ENCODE assay signal across 8 mouse cellular contexts in genomic region chr8:122568109-122568504, GRCm38 (mm10). TPM values are rescaled to one million over a fixed set of nuclear protein-coding genes. Genes with fewer than 3 reads are reported as not detected.
DNase-seq lines count a peak whose midpoint lies in the region; ATAC-seq and TF ChIP-seq lines count a peak whose summit lies in the region.

No protein-coding gene starts in this region.

- TF ChIP-seq EP300 in lung, postnatal 0 days (IDR thresholded peaks at IDR 0.05): no peak

- H3K27me3 ChIP-seq in forebrain, embryonic 14.5 days (replicated peaks; ENCODE audit: control insufficient read depth, insufficient read depth, low read length): no peaks in the 10 kb centered on the region
- no peaks in the 10 kb centered on the region for H3K27me3 ChIP-seq in lung, postnatal 0 days (replicated peaks; ENCODE audit: insufficient read depth, low read length)

- no peak for TF ChIP-seq CTCF in lung, postnatal 0 days (IDR thresholded peaks at IDR 0.05)

- H3K4me2 ChIP-seq in forebrain, embryonic 14.5 days (ENCODE audit: low read length): peak overlapping the region; percentile 89
- H3K4me2 ChIP-seq in lung, postnatal 0 days (replicated peaks; ENCODE audit: low read depth, low read length): peak overlapping the region; percentile 83

- H3K9me3 ChIP-seq in forebrain, embryonic 14.5 days (replicated peaks; ENCODE audit: control insufficient read depth, low read length): no peaks in the 10 kb centered on the region
- H3K9me3 ChIP-seq in lung, postnatal 0 days (ENCODE audit: low read length): no peaks in the 10 kb centered on the region

- peak overlapping the region; percentile 84 for H3K9ac ChIP-seq in forebrain, embryonic 14.5 days (ENCODE audit: low read length)
- peak overlapping the region; percentile 73 for H3K9ac ChIP-seq in lung, postnatal 0 days (replicated peaks; ENCODE audit: low read depth)

- ATAC-seq in forebrain, embryonic 14.5 days: peak; percentile 57; the same call in 1 of the 2 replicates
- ATAC-seq in lung, postnatal 0 days: peak; percentile 18

- WGBS in forebrain, embryonic 14.5 days: under 1% methylated on average over 34 of the region's 34 CpGs
- WGBS in lung, postnatal 0 days: under 1% methylated on average over 30 of the region's 34 CpGs

- H3K4me1 ChIP-seq in forebrain, embryonic 14.5 days (ENCODE audit: control insufficient read depth, insufficient read depth, low read length): peaks cover 13% of the 10 kb centered on the region
- H3K4me1 ChIP-seq in lung, postnatal 0 days (ENCODE audit: insufficient read depth, low read depth, low read length): peaks cover 10% of the 10 kb centered on the region; the same call in 1 of the 2 replicates

- DNase-seq in gastrocnemius, postnatal 25 days: peak; percentile 30
- no peak for DNase-seq in gastrocnemius, postnatal 4 days (ENCODE audit: low spot score in 2 of 2)
- DNase-seq in CD4-positive, CD25-positive, alpha-beta regulatory T cell, adult 2 months (ENCODE audit: low read depth, low spot score): peak; percentile 74
- DNase-seq in forebrain, embryonic 14.5 days (ENCODE audit: low spot score): no peak
- no peak for DNase-seq in lung, postnatal 0 days (ENCODE audit: low spot score)
- DNase-seq in testis, postnatal 14 days (ENCODE audit: low spot score): peak; percentile 43
- DNase-seq in cerebellum, postnatal 10 days: no peak
- DNase-seq in ovary, postnatal 36 days (ENCODE audit: low spot score): no peak

- H3K27ac ChIP-seq in forebrain, embryonic 14.5 days (ENCODE audit: low read depth, low read length): peak overlapping the region; percentile 68
- peak overlapping the region; percentile 90 for H3K27ac ChIP-seq in lung, postnatal 0 days (ENCODE audit: low read length)

- H3K4me3 ChIP-seq in forebrain, embryonic 14.5 days (ENCODE audit: low read depth, low read length): peak overlapping the region; percentile 84
- peak overlapping the region; percentile 74 for H3K4me3 ChIP-seq in lung, postnatal 0 days (ENCODE audit: low read depth, low read length)

- peaks cover 29% of the 10 kb centered on the region for H3K36me3 ChIP-seq in forebrain, embryonic 14.5 days (ENCODE audit: control insufficient read depth, insufficient read depth, low read length)
- no peaks in the 10 kb centered on the region for H3K36me3 ChIP-seq in lung, postnatal 0 days (ENCODE audit: insufficient read depth, low read length)

RNA-seq across cellular contexts. Expression of gene Cdt1, which starts 0.3 kb away (rescaled TPM):
- 1 to 10 TPM in 1 of 2 experiments, under 1 TPM in 1; 0.82 to 1.1 TPM for total RNA-seq in gastrocnemius, postnatal 25 days (2021)
- total RNA-seq in gastrocnemius, postnatal 4 days (2021): 10 to 100 TPM; 14.7 to 17.1 TPM
- 12.8 and 13.4 TPM in 2 replicates for polyA plus RNA-seq in forebrain, embryonic 14.5 days (2014; fragmentation: Nextera tagmentation; extraction: Ambion mirVana)
- 7.4 and 7.7 TPM in 2 replicates for polyA plus RNA-seq in lung, postnatal 0 days (2015; fragmentation: Nextera tagmentation; extraction: Ambion mirVana)

RNA-seq across cellular contexts. Expression of gene Aprt, which starts 8.6 kb away (rescaled TPM):
- 10 to 100 TPM; 35.7 to 36.9 TPM for total RNA-seq in gastrocnemius, postnatal 25 days (2021)
- total RNA-seq in gastrocnemius, postnatal 4 days (2021): 10 to 100 TPM; 37.0 to 40.0 TPM
- polyA plus RNA-seq in forebrain, embryonic 14.5 days (2014; fragmentation: Nextera tagmentation; extraction: Ambion mirVana): 200 and 247 TPM in 2 replicates
- 203 and 206 TPM in 2 replicates for polyA plus RNA-seq in lung, postnatal 0 days (2015; fragmentation: Nextera tagmentation; extraction: Ambion mirVana)

RNA-seq across cellular contexts. Expression of gene Piezo1, which starts 17.0 kb away (rescaled TPM):
- 10 to 100 TPM; 12.3 to 14.0 TPM for total RNA-seq in gastrocnemius, postnatal 25 days (2021)
- total RNA-seq in gastrocnemius, postnatal 4 days (2021): 10 to 100 TPM; 51.5 to 54.6 TPM
- polyA plus RNA-seq in forebrain, embryonic 14.5 days (2014; fragmentation: Nextera tagmentation; extraction: Ambion mirVana): 1.2 and 1.6 TPM in 2 replicates
- 27.3 and 31.3 TPM in 2 replicates for polyA plus RNA-seq in lung, postnatal 0 days (2015; fragmentation: Nextera tagmentation; extraction: Ambion mirVana)

RNA-seq across cellular contexts. Expression of gene Galns, which starts 43.2 kb away (rescaled TPM):
- 1 to 10 TPM; 1.3 to 1.8 TPM for total RNA-seq in gastrocnemius, postnatal 25 days (2021)
- 10 to 100 TPM in 1 of 2 experiments, 1 to 10 TPM in 1; 9.7 to 10.3 TPM for total RNA-seq in gastrocnemius, postnatal 4 days (2021)
- 3.5 and 4.3 TPM in 2 replicates for polyA plus RNA-seq in forebrain, embryonic 14.5 days (2014; fragmentation: Nextera tagmentation; extraction: Ambion mirVana)
- polyA plus RNA-seq in lung, postnatal 0 days (2015; fragmentation: Nextera tagmentation; extraction: Ambion mirVana): 14.3 and 14.5 TPM in 2 replicates

RNA-seq across cellular contexts. Expression of gene Trappc2l, which starts 43.3 kb away (rescaled TPM):
- 10 to 100 TPM; 37.9 to 40.3 TPM for total RNA-seq in gastrocnemius, postnatal 25 days (2021)
- 10 to 100 TPM; 45.6 to 49.6 TPM for total RNA-seq in gastrocnemius, postnatal 4 days (2021)
- 111 and 150 TPM in 2 replicates for polyA plus RNA-seq in forebrain, embryonic 14.5 days (2014; fragmentation: Nextera tagmentation; extraction: Ambion mirVana)
- 66.8 and 70.0 TPM in 2 replicates for polyA plus RNA-seq in lung, postnatal 0 days (2015; fragmentation: Nextera tagmentation; extraction: Ambion mirVana)

Comparison
In these comparisons a context has a peak if more than half of its experiments do, and no peak if none do; other contexts are left out.
1. DNase-seq: peak in gastrocnemius, postnatal 25 days (single experiment), CD4-positive, CD25-positive, alpha-beta regulatory T cell, adult 2 months (single experiment) and testis, postnatal 14 days (single experiment); none in gastrocnemius, postnatal 4 days (0 of 2), forebrain, embryonic 14.5 days (single experiment), lung, postnatal 0 days (single experiment), cerebellum, postnatal 10 days (0 of 2) and ovary, postnatal 36 days (single experiment).
2. RNA of gene Cdt1, which starts 0.3 kb away (total RNA-seq): 14.7 to 17.1 TPM in gastrocnemius, postnatal 4 days; 0.82 to 1.1 TPM in gastrocnemius, postnatal 25 days; every median in the first group is over 4 times any median in the second.